Mouse (Mus musculus) heart, adult 2 months (tissue): ENCODE measurements around the gene Gm29797. TPM values are rescaled to one million over a fixed set of nuclear protein-coding genes. Genes with fewer than 3 reads are reported as not detected.

Experiments
- DNase-seq, 2 experiments: peaks; one replicate each; pipeline ENCODE4 v3.0.0; 2021
- H3K27ac ChIP-seq: fragments of 200-600 bp; 2 replicates; pipeline ENCODE4 v1.8.1; 2022
- H3K27me3 ChIP-seq: fragments of 200-500 bp; 2 replicates; pipeline ENCODE4 v1.6.1; 2012; ENCODE audit warnings: mild to moderate bottlenecking, low read length, inconsistent platforms, mixed read lengths; ENCODE audit not compliant: control insufficient read depth, insufficient read depth
- H3K36me3 ChIP-seq: fragments of 200-500 bp; 2 replicates; pipeline ENCODE4 v1.6.1; 2012; ENCODE audit warnings: low read length, inconsistent platforms; ENCODE audit not compliant: control insufficient read depth, insufficient read depth
- H3K4me1 ChIP-seq: fragments of 200-500 bp; 2 replicates; pipeline ENCODE4 v1.6.1; 2011; ENCODE audit warnings: low read length; ENCODE audit not compliant: control insufficient read depth, insufficient read depth
- H3K4me3 ChIP-seq: fragments of 200-600 bp; 2 replicates; pipeline ENCODE4 v1.8.1; 2022
- H3K79me2 ChIP-seq: fragments of 200-500 bp; replicated peaks from 2 replicates; pipeline ENCODE4 v1.6.1; 2012; ENCODE audit warnings: mild to moderate bottlenecking, inconsistent platforms, low read length, moderate library complexity, mixed read lengths; ENCODE audit not compliant: control insufficient read depth, insufficient read depth
- H3K9ac ChIP-seq: fragments of 200-500 bp; 2 replicates; pipeline ENCODE4 v1.6.1; 2012; ENCODE audit warnings: low read depth, mild to moderate bottlenecking, control low read depth, inconsistent platforms, low read length, mixed read lengths
- CTCF ChIP-seq: fragments of 200-600 bp; IDR thresholded peaks from 2 replicates; pipeline ENCODE4 v1.8.1; 2022; ENCODE audit warnings: antibody characterized with exemption, mild to moderate bottlenecking, moderate library complexity
- EP300 ChIP-seq: fragments of 200-500 bp; IDR thresholded peaks from 2 replicates; pipeline ENCODE4 v1.6.1; 2011; ENCODE audit warnings: low read depth, low read length, control low read depth; ENCODE audit not compliant: insufficient read depth
- POLR2A ChIP-seq: fragments of 200-500 bp; IDR thresholded peaks from 2 replicates; pipeline ENCODE4 v1.6.1; 2011; ENCODE audit warnings: mild to moderate bottlenecking, low read depth, low read length, control low read depth; ENCODE audit not compliant: insufficient read depth
- WGBS: fragments of 180-500 bp; shearing (Covaris S2); methylation state at CpG from one replicate; pipeline ENCODE4 v1.1.7; 2018; 5-methylcytosine and 5-hydroxymethylcytosine counted together
- intact Hi-C: fragments of 180-260 bp; cut with DNase I; formaldehyde crosslinking; loops from one replicate; pipeline ENCODE4 v1.15.1; 2025
- polyA plus RNA-seq: library from polyadenylated mRNA; depleted of rRNA; stranded (reverse); fragments of >200 nt; gene quantifications from 2 replicates; pipeline ENCODE4 v1.2.3, GENCODE M21; 2012
- total RNA-seq, 2 experiments: library from RNA; stranded (reverse); gene quantifications; 2 replicates each; pipeline ENCODE4 v1.2.3; 2021

Gene Gm29797
- total and polyA plus RNA-seq, 3 experiments = 0.21 TPM; not detected in 2

DNA sequence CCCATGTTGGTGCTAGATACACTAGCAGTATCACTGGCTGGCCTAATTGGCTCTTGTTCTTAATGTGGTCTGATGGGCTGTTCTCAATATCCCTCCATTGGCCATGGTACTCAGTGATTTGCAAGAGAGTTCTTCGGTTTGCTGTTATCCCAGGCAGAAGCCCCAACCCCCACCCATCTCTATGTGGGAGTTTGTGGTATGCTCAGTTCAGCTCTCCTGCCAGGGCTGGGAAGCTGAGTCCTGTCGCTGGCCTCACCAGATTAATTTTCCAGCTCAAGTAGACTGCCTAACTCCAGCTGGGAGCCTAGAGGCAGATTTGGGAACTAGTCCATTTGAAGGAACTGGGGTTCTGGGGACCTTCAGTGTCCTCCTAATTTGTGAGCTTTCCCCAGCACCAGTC is 607 bp downstream of the Gm29797 start:
- peaks cover 7% of the 10 kb centered on the region for H3K36me3 ChIP-seq
- H3K79me2 ChIP-seq = no peaks in the 10 kb centered on the region
- intact Hi-C loops = loop anchor here (5.0 kb wide), 1 partner anchor 35 kb away; no protein-coding TSS in a partner anchor
- WGBS = 25% methylated on average over 2 of the region's 2 CpGs
- H3K27ac ChIP-seq = no peak overlapping the region; the same call in none of the 2 replicates
- no peak for TF ChIP-seq POLR2A
- no peak for TF ChIP-seq CTCF
- no peak for TF ChIP-seq EP300
- peaks cover 14% of the 10 kb centered on the region for H3K4me1 ChIP-seq
- no peak overlapping the region for H3K9ac ChIP-seq
- DNase-seq = no peak
- H3K27me3 ChIP-seq = no peaks in the 10 kb centered on the region
- no peak overlapping the region for H3K4me3 ChIP-seq

- 74% methylated on average over 7 of the region's 7 CpGs for WGBS
- no peak for TF ChIP-seq POLR2A
- TF ChIP-seq CTCF = no peak
- no peak for TF ChIP-seq EP300
- Histone ChIP-seq H3K27ac (peak overlapping the region; percentile 77), H3K79me2 (no peaks in the 10 kb centered on the region), H3K36me3 (peaks cover 7% of the 10 kb centered on the region), H3K27me3 (no peaks in the 10 kb centered on the region), H3K4me1 (peaks cover 15% of the 10 kb centered on the region), H3K9ac (no peak overlapping the region), H3K4me3 (no peak overlapping the region)
- intact Hi-C loops = loop anchor here (2.0 to 5.0 kb wide), 2 partner anchors 36 to 48 kb away; no protein-coding TSS in a partner anchor
- no peak for DNase-seq
Measured at GRCm38 (mm10) chr2:181658528-181658927, 1.7 kb downstream of the Gm29797 start.

DNA sequence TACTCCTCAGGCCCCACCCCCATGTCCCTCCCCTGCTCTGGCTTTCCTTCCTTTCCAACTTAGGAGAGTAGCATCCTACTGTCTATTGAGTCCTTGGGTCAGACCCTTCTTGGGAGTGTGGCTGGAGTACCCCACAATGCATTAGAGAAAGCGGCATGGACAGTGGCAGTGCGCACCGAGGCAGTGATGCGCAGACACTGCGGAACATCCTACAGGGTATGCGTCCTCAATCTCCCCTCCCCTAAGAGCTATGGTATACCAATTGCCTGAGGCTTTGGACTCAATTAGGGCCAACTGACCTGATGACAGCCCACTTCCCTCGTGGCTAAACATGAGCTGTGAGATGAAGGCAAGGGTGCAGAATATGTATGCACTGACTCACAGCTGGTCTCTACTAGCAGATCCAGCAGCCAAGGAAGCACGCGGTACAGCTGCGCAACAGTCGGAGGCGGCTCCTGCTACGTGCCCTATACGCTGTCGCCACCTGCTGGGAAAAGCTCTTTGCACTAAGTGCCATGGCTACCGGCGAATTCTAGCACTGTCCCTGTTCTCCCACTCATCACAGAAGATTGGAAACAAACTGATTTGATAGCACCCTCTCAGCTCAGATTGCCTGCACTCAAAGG is 2.2 kb downstream of the Gm29797 start:
- peak overlapping the region; percentile 7; the same call in 1 of the 2 replicates for H3K9ac ChIP-seq
- DNase-seq = peak; percentile 76 to 77
- 36% methylated on average over 17 of the region's 17 CpGs for WGBS

GRCm38 (mm10) chr2:181659609-181660055 is 2.8 kb downstream of the Gm29797 start:
- DNase-seq = peak; percentile 88 to 90
- no peaks in the 10 kb centered on the region for H3K79me2 ChIP-seq
- no peaks in the 10 kb centered on the region for H3K27me3 ChIP-seq
- TF ChIP-seq POLR2A = no peak; the same call in none of the 2 replicates
- TF ChIP-seq EP300 = peak; percentile 99
- TF ChIP-seq CTCF = peak; percentile 86
- WGBS = 5% methylated on average over 9 of the region's 9 CpGs
- H3K9ac ChIP-seq = no peak overlapping the region; the same call in 1 of the 2 replicates
- H3K27ac ChIP-seq = peak overlapping the region; percentile 91
- H3K4me1 ChIP-seq = peaks cover 18% of the 10 kb centered on the region
- H3K36me3 ChIP-seq = peaks cover 7% of the 10 kb centered on the region
- no peak overlapping the region for H3K4me3 ChIP-seq
- intact Hi-C loops = loop anchor here (1.0 to 5.0 kb wide), 3 partner anchors 19 to 47 kb away; no protein-coding TSS in a partner anchor

More for the DNA sequence above, 2.2 kb downstream of the Gm29797 start:
- Histone ChIP-seq H3K36me3 (peaks cover 7% of the 10 kb centered on the region), H3K27ac (peak overlapping the region; percentile 77), H3K4me3 (no peak overlapping the region), H3K4me1 (peaks cover 18% of the 10 kb centered on the region), H3K79me2 (no peaks in the 10 kb centered on the region), H3K27me3 (no peaks in the 10 kb centered on the region)
- intact Hi-C loops = loop anchor here (1.0 to 5.0 kb wide), 3 partner anchors 19 to 48 kb away; no protein-coding TSS in a partner anchor
- no peak for TF ChIP-seq EP300
- TF ChIP-seq POLR2A = no peak
- no peak for TF ChIP-seq CTCF

GRCm38 (mm10) chr2:181662620-181663297 is 5.9 kb downstream of the Gm29797 start:
- Histone ChIP-seq H3K9ac (no peak overlapping the region), H3K27ac (peak overlapping the region; percentile 91), H3K79me2 (no peaks in the 10 kb centered on the region), H3K4me1 (peaks cover 18% of the 10 kb centered on the region), H3K27me3 (no peaks in the 10 kb centered on the region), H3K4me3 (no peak overlapping the region), H3K36me3 (peaks cover 6% of the 10 kb centered on the region; the same call in 1 of the 2 replicates)
- WGBS = 53% methylated on average over 3 of the region's 3 CpGs
- intact Hi-C loops = loop anchor here (1.0 kb wide), 1 partner anchor 13 kb away; no protein-coding TSS in a partner anchor
- DNase-seq = peak in 1 of 2 experiments; percentile 34
- 0 out of 2 replicates have a peak, but pooled peaks have one; percentile 33 for TF ChIP-seq POLR2A
- TF ChIP-seq CTCF = no peak
- TF ChIP-seq EP300 = peak; percentile 65; the same call in 1 of the 2 replicates
